Mouse (Mus musculus) T-cell, adult 2 months (primary cell): ENCODE data around the gene Pde4d.
A peak's percentile ranks its signal among the peaks of the same experiment; 100 is the strongest.

Source experiments
- DNase-seq: peaks from one replicate; pipeline ENCODE4 v3.0.0; 2022; ENCODE audit warnings: low spot score

Pde4d gene

DNA sequence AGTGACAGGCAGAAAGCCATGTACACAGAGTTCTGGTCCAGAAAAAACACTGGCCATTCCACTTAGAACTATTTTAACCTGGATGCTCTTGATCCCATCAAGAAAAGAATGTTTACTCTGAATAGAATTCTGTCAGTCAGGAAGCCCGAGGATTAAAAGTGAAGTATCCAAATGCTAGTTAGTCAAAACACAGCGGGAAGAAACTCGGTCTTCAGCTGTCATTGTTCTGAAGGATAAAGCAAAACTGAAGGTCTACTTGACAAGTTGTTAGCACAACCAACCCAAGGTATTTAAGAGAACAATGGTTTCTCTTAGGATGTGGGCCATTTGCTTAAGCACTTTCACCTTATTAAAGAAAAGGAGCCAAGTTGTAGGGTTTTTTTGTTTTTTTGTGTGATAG lies 1327.2 kb downstream of the Pde4d start:
- DNase-seq, result no peak

GRCm38 (mm10) chr13:109777441-109777840 lies 1327.7 kb downstream of the Pde4d start:
- no peak for DNase-seq

GRCm38 (mm10) chr13:109778297-109778835 lies 1328.6 kb downstream of the Pde4d start:
- no peak for DNase-seq

DNA sequence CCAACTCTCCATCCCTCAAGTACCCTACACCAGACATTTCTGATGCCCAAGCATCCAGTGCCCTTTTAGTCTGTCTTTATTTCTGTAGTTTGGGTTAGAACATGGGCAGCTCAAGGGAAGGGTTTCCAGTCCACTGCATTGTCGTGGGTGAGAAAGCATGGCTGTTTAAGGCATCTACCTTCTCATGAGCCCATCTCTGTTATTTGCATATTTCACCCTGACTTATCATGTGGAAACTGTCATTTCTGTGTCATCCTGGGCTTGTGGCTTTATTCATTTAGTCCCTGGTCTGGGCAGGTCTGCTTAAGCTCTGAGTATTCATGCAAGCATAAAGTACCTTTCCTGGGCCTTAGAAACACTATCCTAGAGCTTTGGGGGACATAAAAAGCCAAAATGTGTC lies 1331.7 kb downstream of the Pde4d start:
- no peak for DNase-seq

GRCm38 (mm10) chr13:109788604-109789003 lies 1338.9 kb downstream of the Pde4d start:
- DNase-seq, result no peak

- no peak for DNase-seq
Measured at GRCm38 (mm10) chr13:109789151-109789550, 1339.4 kb downstream of the Pde4d start.

DNA sequence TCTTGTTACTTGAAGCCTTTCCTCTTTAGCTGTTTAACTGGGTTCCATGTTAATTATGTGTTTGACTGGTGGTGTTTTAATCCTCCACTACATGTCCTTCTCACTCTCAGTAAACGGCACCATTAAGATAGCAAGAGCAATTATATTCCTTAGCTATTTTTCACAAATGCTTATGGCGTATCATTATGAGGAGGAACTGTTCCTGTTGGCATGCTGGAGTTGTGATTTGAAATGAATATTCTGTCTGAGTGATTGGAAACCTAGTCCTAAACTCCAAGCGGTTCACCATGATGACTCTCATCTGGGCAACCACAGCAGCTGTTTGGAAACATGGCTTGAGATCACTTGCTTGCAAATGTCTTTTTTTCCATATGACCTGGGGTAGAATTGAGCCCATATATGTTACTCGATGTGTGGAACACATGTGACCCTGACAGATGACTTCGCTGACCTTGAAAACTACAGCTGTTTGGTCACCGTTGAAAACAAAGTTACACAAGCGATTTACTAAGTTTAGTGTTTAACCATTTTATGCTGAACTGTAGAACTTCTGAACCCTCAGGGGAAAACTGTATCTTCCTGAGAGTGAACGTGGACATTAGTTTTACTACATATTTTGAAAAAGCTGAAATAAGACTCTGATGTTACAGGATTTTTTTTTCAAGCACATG lies 1340.4 kb downstream of the Pde4d start:
- no peak for DNase-seq

DNA sequence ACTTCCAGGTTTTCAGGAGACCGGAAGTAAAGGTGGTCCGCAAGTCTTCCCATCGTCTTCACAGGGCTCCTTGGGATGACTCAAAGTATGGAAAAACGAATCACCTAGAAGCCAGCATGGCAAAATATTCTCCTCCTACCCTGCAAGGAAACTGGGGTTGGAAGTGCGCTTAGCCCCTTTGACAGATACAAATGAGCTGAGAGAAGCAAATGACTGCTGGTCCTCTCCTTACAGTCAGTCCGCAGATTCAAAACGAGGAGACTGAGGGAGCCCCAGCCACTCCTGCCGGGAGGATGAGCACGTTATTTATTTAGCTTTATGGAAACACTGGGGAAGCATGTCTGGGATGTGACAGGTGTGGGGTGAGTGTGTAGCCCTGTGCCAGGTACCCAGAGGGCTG lies 1344.2 kb downstream of the Pde4d start:
- DNase-seq, result no peak

DNA sequence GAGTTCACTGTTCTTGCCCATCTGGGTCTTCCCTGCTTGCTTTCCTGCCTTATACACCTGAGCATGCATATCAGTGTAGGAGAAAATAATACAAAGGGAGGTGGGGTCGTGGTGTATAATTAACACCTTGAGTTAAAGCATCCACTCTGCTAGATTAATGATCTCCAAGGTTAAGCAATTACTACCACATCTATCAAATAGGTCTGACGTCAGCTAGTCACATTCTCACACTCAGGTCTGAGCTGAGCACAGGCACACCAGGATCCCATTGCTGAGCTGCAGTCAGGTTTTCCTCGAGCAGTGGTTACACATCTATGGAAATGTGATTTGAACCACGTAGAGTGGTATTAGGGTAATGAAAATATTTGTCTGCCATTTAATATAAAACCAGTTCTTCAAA lies 1348.9 kb downstream of the Pde4d start:
- DNase-seq, result no peak

GRCm38 (mm10) chr13:109802201-109802600 lies 1352.5 kb downstream of the Pde4d start:
- no peak for DNase-seq

- no peak for DNase-seq
Measured at GRCm38 (mm10) chr13:109806193-109806966, 1356.6 kb downstream of the Pde4d start.

DNA sequence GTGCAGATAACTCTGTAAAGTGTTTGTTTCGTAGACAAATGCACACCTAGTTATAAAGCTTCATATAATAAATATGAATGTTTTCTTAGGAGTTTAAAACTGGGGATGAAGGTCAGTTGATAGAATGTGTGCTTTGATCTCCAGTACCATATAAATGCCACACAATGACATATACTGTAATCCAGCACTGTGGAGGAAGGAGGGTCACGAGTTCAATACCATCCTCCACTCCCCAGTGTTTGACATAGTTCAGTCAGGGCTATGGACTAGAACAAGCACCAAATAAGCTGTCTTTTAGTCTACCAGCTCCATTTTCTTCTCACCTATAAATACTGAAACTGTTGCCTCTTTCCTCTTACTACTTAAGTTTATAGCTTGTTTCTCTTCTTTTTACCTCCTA lies 1357.3 kb downstream of the Pde4d start:
- DNase-seq, result no peak

DNA sequence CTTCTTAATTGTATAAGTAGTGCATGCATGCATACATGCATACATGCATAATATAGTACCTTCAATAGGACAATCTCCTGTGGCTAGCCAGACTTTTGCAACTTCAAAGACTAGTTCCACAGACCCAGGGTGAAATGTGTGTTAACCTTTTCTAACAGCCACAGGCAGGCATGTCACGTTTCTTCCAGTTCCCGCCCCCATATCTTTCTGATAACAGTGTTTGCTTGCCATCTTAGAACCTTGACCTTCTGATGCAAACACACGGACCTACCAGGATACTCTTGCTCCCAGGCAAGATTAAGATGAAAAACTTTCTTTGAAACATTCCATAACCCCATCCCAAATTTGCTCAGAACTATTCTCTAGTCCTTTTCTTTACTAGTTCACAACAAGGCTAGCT lies 1357.7 kb downstream of the Pde4d start:
- DNase-seq, result no peak

DNA sequence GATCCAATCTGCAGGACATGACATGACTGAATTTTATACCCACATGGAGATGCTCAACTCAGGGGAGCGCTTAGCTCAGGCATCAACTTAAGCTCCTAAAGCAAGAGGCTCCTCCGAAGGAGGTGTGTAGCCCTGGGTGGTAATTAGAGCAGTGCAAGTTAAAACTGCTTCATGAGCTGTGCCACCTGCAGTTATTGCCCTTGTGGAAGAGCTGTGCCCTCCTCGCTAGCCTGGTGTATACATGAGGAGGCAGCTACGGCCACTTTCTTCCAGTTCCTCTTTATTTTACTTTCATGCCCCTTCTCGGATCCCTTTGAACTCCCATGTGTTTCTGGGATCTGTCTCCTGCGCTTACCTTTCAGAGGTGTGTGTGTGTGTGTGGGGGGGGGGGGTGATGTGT lies 1358.3 kb downstream of the Pde4d start:
- no peak for DNase-seq

DNA sequence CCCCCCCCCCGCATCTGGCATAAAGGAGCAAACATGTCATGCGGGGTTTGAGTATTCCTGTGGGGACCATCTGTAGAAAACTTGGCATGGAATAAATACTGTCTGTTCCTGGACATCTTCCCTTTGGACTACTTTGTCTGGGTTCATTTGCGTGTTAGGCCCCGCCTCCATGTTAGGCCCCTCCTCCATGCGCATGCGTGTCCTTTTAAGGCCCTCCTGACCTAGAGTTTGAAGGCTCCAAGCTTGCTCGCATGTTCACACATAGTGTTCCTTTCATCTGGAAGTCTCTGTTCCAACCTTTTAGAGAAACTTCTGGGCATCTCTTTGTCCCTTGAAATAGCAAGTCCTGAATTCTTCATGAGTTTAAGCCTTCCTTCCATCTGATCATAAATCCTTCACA lies 1359.2 kb downstream of the Pde4d start:
- no peak for DNase-seq

GRCm38 (mm10) chr13:109809646-109810045 lies 1359.9 kb downstream of the Pde4d start:
- no peak for DNase-seq

- DNase-seq, result no peak
Measured at GRCm38 (mm10) chr13:109813924-109814323, 1364.2 kb downstream of the Pde4d start.

- no peak for DNase-seq
Measured at GRCm38 (mm10) chr13:109819071-109819470, 1369.3 kb downstream of the Pde4d start.

DNA sequence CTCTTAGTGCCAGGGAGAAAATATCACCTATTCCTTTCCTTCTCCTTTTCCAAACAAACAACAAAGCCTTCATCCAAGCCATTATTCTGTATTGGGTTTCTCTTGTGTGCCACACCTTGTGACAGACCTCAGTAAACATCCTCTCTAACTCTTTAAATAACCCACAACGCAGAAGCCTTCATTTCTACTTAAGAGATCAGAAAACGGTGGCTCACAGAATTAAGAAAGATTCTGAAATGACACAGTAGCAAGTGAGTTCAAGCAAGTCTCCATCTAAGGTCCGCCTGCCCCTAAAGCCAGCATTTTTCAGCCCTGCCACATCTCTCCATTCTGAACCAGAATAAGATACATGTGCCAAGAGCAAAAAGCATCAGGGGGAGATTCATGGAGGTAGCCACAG lies 1370.4 kb downstream of the Pde4d start:
- peak; percentile 36 for DNase-seq

- DNase-seq, result peak; percentile 4
Measured at GRCm38 (mm10) chr13:109820866-109821265, 1371.1 kb downstream of the Pde4d start.

GRCm38 (mm10) chr13:109821725-109822412 lies 1372.1 kb downstream of the Pde4d start:
- DNase-seq, result peak; percentile 48

- DNase-seq, result peak; percentile 97
Measured at GRCm38 (mm10) chr13:109822413-109823298, 1372.9 kb downstream of the Pde4d start.
